Mouse (Mus musculus) heart, embryonic 14.5 days (tissue): ENCODE results near the gene Vmn2r83. TPM values are rescaled to one million over a fixed set of nuclear protein-coding genes. Genes with fewer than 3 reads are reported as not detected.

Source experiments
- ATAC-seq: fragments of 200-750 bp; cut with Nextera tagmentation; 2 replicates; pipeline ENCODE4 v1.8.0; 2017; ENCODE audit warnings: low read depth, moderate TSS enrichment; ENCODE audit not compliant: insufficient number of reproducible peaks, insufficient read depth, low FRiP score
- H3K27ac ChIP-seq, 2 experiments: fragments of 200-500 bp in 1 of 2; fragments of 300-500 bp in 1 of 2; sonication (generic) in 1 of 2; replicated peaks in 1 of 2; 2 replicates each; pipeline ENCODE4 v1.5.1; 2012 to 2014; ENCODE audit warnings: low read depth in 2 of 2, low read length in 2 of 2, control low read depth in 1 of 2, mild to moderate bottlenecking in 1 of 2, mixed read lengths in 1 of 2; ENCODE audit not compliant: control insufficient read depth in 1 of 2, insufficient read depth in 1 of 2
- H3K27me3 ChIP-seq: fragments of 300-500 bp; sonication (generic); 2 replicates; pipeline ENCODE4 v1.6.1; 2014; ENCODE audit warnings: mild to moderate bottlenecking, low read length, control low read depth; ENCODE audit not compliant: control insufficient read depth, insufficient read depth
- H3K36me3 ChIP-seq: fragments of 300-500 bp; sonication (generic); 2 replicates; pipeline ENCODE4 v1.6.1; 2014; ENCODE audit warnings: mild to moderate bottlenecking, control low read depth, low read length, mixed read lengths; ENCODE audit not compliant: control insufficient read depth, insufficient read depth
- H3K4me1 ChIP-seq, 2 experiments: fragments of 200-500 bp in 1 of 2; fragments of 300-500 bp in 1 of 2; sonication (generic) in 1 of 2; 2 replicates each; pipeline ENCODE4 v1.6.1; 2012 to 2014; ENCODE audit warnings: low read length in 2 of 2, control low read depth in 1 of 2, mixed read lengths in 1 of 2; ENCODE audit not compliant: control insufficient read depth in 2 of 2, insufficient read depth in 2 of 2
- H3K4me2 ChIP-seq: fragments of 300-500 bp; sonication (generic); 2 replicates; pipeline ENCODE4 v1.6.1; 2014; ENCODE audit warnings: mild to moderate bottlenecking, low read length
- H3K4me3 ChIP-seq, 2 experiments: fragments of 200-500 bp in 1 of 2; fragments of 300-500 bp in 1 of 2; sonication (generic) in 1 of 2; 2 replicates each; pipeline ENCODE4 v1.5.1; 2012 to 2014; ENCODE audit warnings: low read length in 2 of 2, mild to moderate bottlenecking in 2 of 2, control low read depth in 1 of 2, low read depth in 1 of 2, moderate library complexity in 1 of 2; ENCODE audit not compliant: control insufficient read depth in 1 of 2, insufficient read depth in 1 of 2
- H3K9ac ChIP-seq: fragments of 300-500 bp; sonication (generic); 2 replicates; pipeline ENCODE4 v1.6.1; 2014; ENCODE audit warnings: mild to moderate bottlenecking, low read length
- H3K9me3 ChIP-seq: fragments of 300-500 bp; sonication (generic); 2 replicates; pipeline ENCODE4 v1.6.1; 2016; ENCODE audit warnings: low read length, control low read depth; ENCODE audit not compliant: control insufficient read depth
- WGBS: fragments of 180-500 bp; shearing (Covaris S2); extraction: QIAGEN DNeasy Blood & Tissue Kit; methylation state at CpG from one replicate; pipeline ENCODE4 v1.1.7; 2014; 5-methylcytosine and 5-hydroxymethylcytosine counted together
- polyA plus RNA-seq: library from polyadenylated mRNA; unstranded; fragments of >200 nt; fragmentation: Nextera tagmentation; extraction: Ambion mirVana; gene quantifications from 2 replicates; pipeline ENCODE4 v1.2.1, GENCODE M21; 2014

Vmn2r83 gene
- polyA plus RNA-seq, 1 experiment from 2014 or later, result not detected

DNA sequence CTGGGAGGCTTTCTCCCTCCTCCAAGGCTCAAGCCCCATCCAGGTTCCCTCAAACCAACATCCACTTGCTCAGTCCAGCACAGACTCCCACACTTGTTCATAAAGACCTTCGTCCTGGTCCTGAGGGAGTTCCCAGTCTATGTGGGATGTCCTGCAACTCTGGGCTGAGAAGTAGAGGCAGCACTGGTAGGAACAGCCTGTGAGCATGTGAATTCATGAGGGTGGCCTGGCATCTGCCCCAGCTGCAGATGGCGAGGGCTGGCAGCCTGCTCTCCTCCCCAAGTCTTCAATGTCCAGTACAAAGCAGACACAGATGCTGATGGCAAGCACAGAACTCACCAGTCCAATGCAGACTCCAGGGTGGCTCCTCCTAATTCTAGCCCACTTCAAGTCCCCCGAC lies 69.8 kb downstream of the Vmn2r83 start:
- Histone ChIP-seq H3K36me3 (peaks cover 47% of the 10 kb centered on the region), H3K9me3 (no peaks in the 10 kb centered on the region), H3K9ac (no peak overlapping the region), H3K4me2 (no peak overlapping the region), H3K27me3 (no peaks in the 10 kb centered on the region), H3K27ac (no peak overlapping the region), H3K4me1 (peaks cover 0 to 2% of the 10 kb centered on the region in 2 experiments; a peak in 2 of 4 replicates), H3K4me3 (no peak overlapping the region)
- ATAC-seq, result no peak
- WGBS, result 86% methylated on average over 3 of the region's 3 CpGs

DNA sequence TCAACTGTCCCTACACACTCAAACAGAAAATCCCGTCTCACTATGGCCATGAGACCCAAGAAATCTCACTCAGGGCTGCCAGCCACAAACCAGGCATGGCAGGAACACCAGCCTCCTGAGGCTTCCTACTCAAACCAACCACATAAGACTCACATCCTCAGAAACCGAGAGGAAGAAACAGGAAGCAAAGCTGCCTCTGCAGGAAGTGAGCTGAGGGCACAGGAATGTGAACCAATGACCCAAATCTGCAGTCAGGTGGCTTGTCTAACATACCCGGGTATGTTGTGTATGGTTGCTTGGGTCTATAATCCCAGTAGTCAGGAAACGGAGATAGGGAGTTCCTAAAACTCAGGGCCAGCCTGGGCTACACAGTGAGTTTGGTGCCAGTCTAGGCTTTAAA lies 70.3 kb downstream of the Vmn2r83 start:
- Histone ChIP-seq H3K9me3 (no peaks in the 10 kb centered on the region), H3K9ac (no peak overlapping the region), H3K27me3 (no peaks in the 10 kb centered on the region), H3K27ac (no peak overlapping the region), H3K4me3 (no peak overlapping the region), H3K36me3 (peaks cover 52% of the 10 kb centered on the region), H3K4me2 (no peak overlapping the region), H3K4me1 (peaks cover 0 to 2% of the 10 kb centered on the region in 2 experiments; a peak in 2 of 4 replicates)
- no peak for ATAC-seq
- 55% methylated on average over 4 of the region's 4 CpGs for WGBS

- H3K9me3 ChIP-seq, result no peaks in the 10 kb centered on the region
- no peaks in the 10 kb centered on the region for H3K27me3 ChIP-seq
- no peaks in the 10 kb centered on the region for H3K4me1 ChIP-seq
- H3K27ac ChIP-seq, result no peak overlapping the region
- H3K36me3 ChIP-seq, result peaks cover 63% of the 10 kb centered on the region
- no peak overlapping the region for H3K4me2 ChIP-seq
- WGBS, result 90% methylated on average over 16 of the region's 16 CpGs
- H3K4me3 ChIP-seq, result no peak overlapping the region
- ATAC-seq, result no peak
- no peak overlapping the region for H3K9ac ChIP-seq
These were observed 71.4 kb downstream of the Vmn2r83 start for GRCm38 (mm10) chr10:79539701-79540495.

GRCm38 (mm10) chr10:79540746-79541145 lies 72.2 kb downstream of the Vmn2r83 start:
- Histone ChIP-seq H3K36me3 (peaks cover 71% of the 10 kb centered on the region), H3K9me3 (no peaks in the 10 kb centered on the region), H3K4me3 (no peak overlapping the region), H3K4me1 (no peaks in the 10 kb centered on the region), H3K27me3 (no peaks in the 10 kb centered on the region), H3K9ac (no peak overlapping the region), H3K27ac (no peak overlapping the region), H3K4me2 (no peak overlapping the region)
- ATAC-seq, result no peak
- WGBS, result 96% methylated on average over 11 of the region's 11 CpGs

- Histone ChIP-seq H3K27ac (no peak overlapping the region), H3K9ac (no peak overlapping the region), H3K4me3 (no peak overlapping the region), H3K36me3 (peaks cover 79% of the 10 kb centered on the region), H3K27me3 (no peaks in the 10 kb centered on the region), H3K4me2 (no peak overlapping the region), H3K4me1 (no peaks in the 10 kb centered on the region), H3K9me3 (no peaks in the 10 kb centered on the region)
- ATAC-seq, result no peak
- 91% methylated on average over 15 of the region's 15 CpGs for WGBS
These were observed 73.0 kb downstream of the Vmn2r83 start for GRCm38 (mm10) chr10:79541522-79541921.

- Histone ChIP-seq H3K36me3 (peaks cover 85% of the 10 kb centered on the region), H3K4me2 (no peak overlapping the region), H3K9me3 (no peaks in the 10 kb centered on the region), H3K4me3 (no peak overlapping the region), H3K27me3 (no peaks in the 10 kb centered on the region), H3K4me1 (0 out of 4 replicates have a peak, but pooled peaks cover 0 to under 1% of the 10 kb centered on the region in 2 experiments), H3K9ac (no peak overlapping the region), H3K27ac (no peak overlapping the region)
- 91% methylated on average over 11 of the region's 11 CpGs for WGBS
- no peak for ATAC-seq
These were observed 73.6 kb downstream of the Vmn2r83 start for GRCm38 (mm10) chr10:79542171-79542570.
